Mouse (Mus musculus) CH12.LX (cell line): ENCODE data around the gene Hopx.

ENCODE experiments used
- CHD1 ChIP-seq: IDR thresholded peaks from 2 replicates; pipeline ENCODE4 v1.6.1; 2012; ENCODE audit warnings: low read depth, low read length, improper control_type of control experiment, inconsistent platforms
- CTCF ChIP-seq, 2 experiments: IDR thresholded peaks in 1 of 2; conservative IDR thresholded peaks in 1 of 2; 2 replicates each; pipeline ENCODE4 v1.5.1; 2011 to 2012; ENCODE audit warnings: low read depth in 2 of 2, low read length in 2 of 2, improper control_type of control experiment in 1 of 2, inconsistent platforms in 1 of 2, mild to moderate bottlenecking in 1 of 2, moderate library complexity in 1 of 2
- ETS1 ChIP-seq: conservative IDR thresholded peaks from 2 replicates; pipeline ENCODE4 v1.6.1; 2012; ENCODE audit warnings: low read depth, mild to moderate bottlenecking, inconsistent platforms, low read length, improper control_type of control experiment, moderate library complexity
- HCFC1 ChIP-seq: IDR thresholded peaks from 2 replicates; pipeline ENCODE4 v1.6.1; 2012; ENCODE audit warnings: low read depth, mild to moderate bottlenecking, inconsistent platforms, low read length, improper control_type of control experiment
- MAZ ChIP-seq: IDR thresholded peaks from 2 replicates; pipeline ENCODE4 v1.6.1; 2012; ENCODE audit warnings: low read depth, mild to moderate bottlenecking, inconsistent platforms, low read length, improper control_type of control experiment, moderate library complexity
- MXI1 ChIP-seq: IDR thresholded peaks from 2 replicates; pipeline ENCODE4 v1.6.1; 2011; ENCODE audit warnings: mild to moderate bottlenecking, low read depth, low read length, improper control_type of control experiment
- POLR2A ChIP-seq: IDR thresholded peaks from 2 replicates; pipeline ENCODE4 v1.6.1; 2011; ENCODE audit warnings: low read depth, mild to moderate bottlenecking, improper control_type of control experiment, low read length
- ZC3H11A ChIP-seq: IDR thresholded peaks from 2 replicates; pipeline ENCODE4 v1.6.1; 2012; ENCODE audit warnings: low read depth, mild to moderate bottlenecking, inconsistent platforms, low read length, improper control_type of control experiment

DNA sequence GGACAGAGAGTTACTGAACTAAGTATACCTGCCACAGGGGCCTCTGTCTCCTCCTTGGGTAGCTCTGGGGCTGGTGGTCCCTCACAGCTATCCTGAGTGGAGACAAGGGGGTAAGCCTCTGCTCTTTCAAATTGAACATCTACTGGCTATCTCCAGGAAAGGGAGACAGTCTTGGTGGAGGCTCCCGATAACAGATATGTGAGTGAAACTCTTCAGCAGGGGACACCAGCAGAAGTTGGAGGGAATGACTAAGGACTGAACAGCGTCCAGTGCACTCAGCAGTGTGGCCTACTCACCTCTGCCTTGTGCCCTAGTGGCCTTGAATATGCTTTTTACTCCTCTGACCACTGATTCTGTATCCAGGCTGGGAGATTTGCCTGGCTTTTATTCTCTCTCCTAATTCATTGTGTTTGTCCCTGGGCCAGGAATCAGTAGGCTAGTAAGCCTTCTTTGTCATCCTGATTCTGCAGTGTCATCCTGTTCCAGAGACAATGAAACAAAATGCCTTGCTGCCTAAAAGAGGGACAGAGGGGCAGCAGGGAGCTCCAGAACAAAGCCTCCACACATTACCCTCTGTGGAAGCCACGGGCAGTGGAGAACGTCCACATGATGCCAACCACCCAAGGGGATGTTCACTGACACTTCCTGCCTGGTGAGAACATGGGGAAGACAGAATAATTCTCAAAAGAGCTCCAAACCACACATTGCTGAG, 31.7 kb upstream of the Hopx start:
- no peak for TF ChIP-seq POLR2A
- TF ChIP-seq CTCF (conservative IDR thresholded peaks at IDR 0.05 in 1 of 2, IDR thresholded peaks at IDR 0.05 in 1 of 2; ENCODE audit: low read depth in 2 of 2, low read length in 2 of 2) = no peak
- no peak for TF ChIP-seq ZC3H11A
- TF ChIP-seq ETS1 = no peak
- no peak for TF ChIP-seq HCFC1
- TF ChIP-seq CHD1 = no peak
- no peak for TF ChIP-seq MAZ
- TF ChIP-seq MXI1 = no peak
